Mouse (Mus musculus): ENCODE data around the gene Serping1. TPM values are rescaled to one million over a fixed set of nuclear protein-coding genes. Genes with fewer than 3 reads are reported as not detected.
"Not testable (repeated sequence)": the region's sequence is repeated elsewhere in the genome, so short reads cannot be mapped to it uniquely, and the experiment has no call there.

Gene Serping1
- total and polyA plus RNA-seq, 3 experiments, result 91.2 to 129 (median 127) TPM

GRCm38 (mm10) chr2:84738271-84738911 lies 36.9 kb downstream of the Serping1 start:
- DNase-seq, result no peak

GRCm38 (mm10) chr2:84737451-84737925 lies 37.8 kb downstream of the Serping1 start:
- no peak for DNase-seq

- no peak for DNase-seq
These were observed 38.7 kb downstream of the Serping1 start for GRCm38 (mm10) chr2:84736312-84737161.

- no peak for DNase-seq
These were observed 39.8 kb downstream of the Serping1 start for GRCm38 (mm10) chr2:84735346-84735920.

- no peak for DNase-seq
These were observed 40.3 kb downstream of the Serping1 start for GRCm38 (mm10) chr2:84734919-84735318.

- DNase-seq, result no peak
These were observed 40.8 kb downstream of the Serping1 start for GRCm38 (mm10) chr2:84734351-84734864.

- peak; percentile 80 for DNase-seq
These were observed 41.5 kb downstream of the Serping1 start, which contains the start of gene Ypel4 for GRCm38 (mm10) chr2:84733579-84734300. TSS of gene Ypel4 (plus strand) at chr2:84734058.

GRCm38 (mm10) chr2:84732394-84732793 lies 42.9 kb downstream of the Serping1 start:
- DNase-seq, result no peak

- DNase-seq, result no peak
These were observed 44.0 kb downstream of the Serping1 start for GRCm38 (mm10) chr2:84731206-84731605.

GRCm38 (mm10) chr2:84728191-84728590 lies 47.1 kb downstream of the Serping1 start:
- DNase-seq, result not testable (repeated sequence)

GRCm38 (mm10) chr2:84727172-84727858 lies 47.9 kb downstream of the Serping1 start, which contains the start of gene Clp1:
TSS of gene Clp1 (minus strand) at chr2:84727350.
- peak; percentile 97 for DNase-seq

GRCm38 (mm10) chr2:84726716-84727115 lies 48.5 kb downstream of the Serping1 start:
- no peak for DNase-seq

- no peak for DNase-seq
These were observed 49.5 kb downstream of the Serping1 start for GRCm38 (mm10) chr2:84725770-84726169.

GRCm38 (mm10) chr2:84723856-84724255 lies 51.4 kb downstream of the Serping1 start:
- no peak for DNase-seq

GRCm38 (mm10) chr2:84721182-84721581 lies 54.1 kb downstream of the Serping1 start:
- no peak for DNase-seq

GRCm38 (mm10) chr2:84720718-84721117 lies 54.5 kb downstream of the Serping1 start:
- DNase-seq, result no peak

GRCm38 (mm10) chr2:84717357-84717756 lies 57.9 kb downstream of the Serping1 start:
- no peak for DNase-seq

GRCm38 (mm10) chr2:84716423-84717355 lies 58.6 kb downstream of the Serping1 start:
- no peak for DNase-seq

GRCm38 (mm10) chr2:84715562-84716361 lies 59.5 kb downstream of the Serping1 start:
- peak; percentile 80 for DNase-seq
